Mouse (Mus musculus): ENCODE measurements around the gene Hmg20a.

- TF ChIP-seq CTCF (IDR thresholded peaks at IDR 0.05; ENCODE audit: insufficient read depth, low read depth, low read length) (no peak), POLR2A (IDR thresholded peaks at IDR 0.05; ENCODE audit: insufficient read depth, low read depth, low read length) (no peak)
Measured at GRCm38 (mm10) chr9:56409928-56410327, 8.5 kb upstream of the Hmg20a start.

Measured in olfactory bulb, adult 2 months (tissue).